Mouse (Mus musculus): ENCODE measurements at regions not wholly inside any gene's neighbourhood (a gene's known extent, or its start where the extent isn't known, plus 50 kb on each side); places are given as distances from the start of the nearest gene placed in this dataset.
A peak's percentile ranks its signal among the peaks of the same experiment; 100 is the strongest.

- DNase-seq (ENCODE audit: low spot score in 2 of 2), result no peak
These were observed 72.0 kb upstream of the Col5a2 start for GRCm38 (mm10) chr1:45575131-45575530.

DNA sequence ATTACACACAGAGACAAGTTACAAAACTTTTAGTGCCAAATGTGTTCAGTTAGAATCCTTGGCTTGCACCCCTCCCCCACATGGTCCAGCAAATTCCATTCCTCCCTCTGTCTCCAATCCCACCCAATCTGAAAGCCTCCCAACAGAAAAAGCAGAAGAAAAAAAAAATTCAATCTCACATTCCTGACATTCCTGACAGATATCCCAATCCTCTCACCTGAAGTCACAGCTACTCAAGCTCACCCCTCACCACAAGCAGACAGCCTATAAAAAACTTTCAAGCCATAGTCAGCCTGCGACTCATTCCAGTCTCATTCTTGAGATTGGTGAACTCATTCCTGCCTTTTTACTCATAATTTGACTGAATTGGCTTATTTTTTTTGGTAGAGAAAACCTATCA lies 77.4 kb upstream of the Col5a2 start:
- no peak for DNase-seq (ENCODE audit: low spot score in 2 of 2)

- peak in 1 of 2 experiments; percentile 25 for DNase-seq (ENCODE audit: low spot score in 2 of 2)
These were observed 84.4 kb upstream of the Col5a2 start for GRCm38 (mm10) chr1:45587351-45588025.

DNA sequence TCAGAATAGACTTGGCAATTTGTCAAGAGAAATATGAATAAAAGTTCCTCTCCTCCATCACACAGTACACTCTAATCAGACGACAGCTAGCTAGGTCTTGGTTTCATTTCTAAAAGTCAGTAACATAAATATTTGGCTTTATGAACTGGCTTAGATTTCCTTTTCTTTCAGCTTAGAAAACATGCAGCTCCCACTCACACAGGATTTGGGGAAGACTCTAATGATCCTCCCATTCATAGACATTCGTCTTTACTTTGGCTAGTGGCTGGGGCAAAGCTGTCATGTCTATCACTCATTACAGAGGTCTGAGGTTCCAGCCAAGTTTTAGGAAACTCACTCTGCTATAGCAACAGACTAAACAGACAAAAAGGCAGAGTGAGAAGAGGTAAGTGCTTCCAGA lies 94.2 kb upstream of the Col5a2 start:
- no peak for DNase-seq (ENCODE audit: low spot score in 2 of 2)

GRCm38 (mm10) chr1:45599421-45599820 lies 96.3 kb upstream of the Col5a2 start:
- DNase-seq (ENCODE audit: low spot score in 2 of 2), result no peak

- DNase-seq (ENCODE audit: low spot score in 2 of 2), result no peak
These were observed 96.9 kb upstream of the Col5a2 start for GRCm38 (mm10) chr1:45600011-45600410.

- DNase-seq (ENCODE audit: low spot score in 2 of 2), result no peak
These were observed 102.5 kb upstream of the Col5a2 start for GRCm38 (mm10) chr1:45605571-45605970.

- DNase-seq (ENCODE audit: low spot score in 2 of 2), result no peak
These were observed 105.2 kb upstream of the Col5a2 start for GRCm38 (mm10) chr1:45608316-45608715.

DNA sequence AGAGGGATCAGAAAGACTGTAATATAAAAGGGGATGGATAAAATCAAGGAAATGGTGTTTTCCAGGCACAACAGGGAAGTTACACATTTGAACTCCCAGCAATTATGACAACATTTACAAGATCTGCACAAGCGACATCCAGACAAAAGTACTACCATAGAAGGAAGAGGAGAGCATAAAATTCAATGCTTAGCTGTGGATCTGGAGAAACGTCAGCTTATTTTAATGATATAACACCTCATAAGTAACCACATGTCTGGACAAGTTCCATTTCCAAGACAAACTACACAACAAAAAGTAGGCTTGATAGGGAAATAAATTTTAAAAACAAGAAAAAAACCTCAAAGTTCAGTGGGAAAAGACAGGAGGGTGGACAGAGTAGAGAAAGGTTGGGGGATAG lies 115.9 kb upstream of the Col5a2 start:
- no peak for DNase-seq (ENCODE audit: low spot score in 2 of 2)

GRCm38 (mm10) chr1:45625921-45626320 lies 122.8 kb upstream of the Col5a2 start:
- DNase-seq (ENCODE audit: low spot score in 2 of 2), result no peak

- DNase-seq (ENCODE audit: low spot score in 2 of 2), result no peak
These were observed 123.7 kb upstream of the Col5a2 start for GRCm38 (mm10) chr1:45626733-45627132.

DNA sequence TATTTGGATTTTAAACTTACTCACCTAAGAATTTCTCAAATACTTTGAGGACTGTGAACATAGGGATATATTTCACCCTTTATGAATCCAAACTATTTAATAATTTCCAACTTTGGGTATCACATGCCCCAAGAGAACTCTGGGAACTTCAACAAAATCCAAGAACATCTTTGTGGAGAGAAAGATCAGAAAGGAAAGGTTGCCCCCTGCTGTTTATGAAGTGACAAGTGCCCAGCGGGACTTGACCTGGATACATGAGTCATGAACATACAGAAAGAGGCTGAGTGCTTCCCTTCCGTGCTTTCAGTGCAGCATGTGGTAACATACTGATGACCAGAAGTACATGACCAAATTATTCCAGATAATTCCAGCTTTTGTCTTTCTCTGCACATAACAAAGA lies 124.8 kb upstream of the Col5a2 start:
- DNase-seq (ENCODE audit: low spot score in 2 of 2), result peak; percentile 10 to 21

- no peak for DNase-seq (ENCODE audit: low spot score in 2 of 2)
These were observed 144.2 kb upstream of the Col5a2 start for GRCm38 (mm10) chr1:45647301-45647700.

DNA sequence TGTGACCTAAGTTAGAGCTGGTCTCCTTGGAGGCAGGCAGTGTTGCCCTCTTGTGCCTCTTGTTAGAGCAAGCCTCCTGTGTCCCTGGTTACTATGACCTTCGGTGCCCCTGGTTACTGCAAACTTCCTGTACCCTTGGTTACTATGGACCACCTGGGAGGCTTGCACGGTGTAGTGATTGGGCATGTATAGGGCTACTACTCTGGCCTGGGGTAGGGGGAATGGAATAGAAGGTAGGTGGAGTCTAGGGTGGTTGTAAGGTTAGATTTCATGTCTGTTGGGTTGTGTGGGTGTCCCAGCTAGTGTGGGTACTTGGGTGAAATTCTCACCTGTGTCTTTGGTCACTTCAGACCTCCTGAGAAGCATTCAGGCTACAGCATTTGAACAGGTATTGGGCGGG lies 141.7 kb upstream of the Wdr75 start:
- DNase-seq (ENCODE audit: low spot score in 2 of 2), result no peak

DNA sequence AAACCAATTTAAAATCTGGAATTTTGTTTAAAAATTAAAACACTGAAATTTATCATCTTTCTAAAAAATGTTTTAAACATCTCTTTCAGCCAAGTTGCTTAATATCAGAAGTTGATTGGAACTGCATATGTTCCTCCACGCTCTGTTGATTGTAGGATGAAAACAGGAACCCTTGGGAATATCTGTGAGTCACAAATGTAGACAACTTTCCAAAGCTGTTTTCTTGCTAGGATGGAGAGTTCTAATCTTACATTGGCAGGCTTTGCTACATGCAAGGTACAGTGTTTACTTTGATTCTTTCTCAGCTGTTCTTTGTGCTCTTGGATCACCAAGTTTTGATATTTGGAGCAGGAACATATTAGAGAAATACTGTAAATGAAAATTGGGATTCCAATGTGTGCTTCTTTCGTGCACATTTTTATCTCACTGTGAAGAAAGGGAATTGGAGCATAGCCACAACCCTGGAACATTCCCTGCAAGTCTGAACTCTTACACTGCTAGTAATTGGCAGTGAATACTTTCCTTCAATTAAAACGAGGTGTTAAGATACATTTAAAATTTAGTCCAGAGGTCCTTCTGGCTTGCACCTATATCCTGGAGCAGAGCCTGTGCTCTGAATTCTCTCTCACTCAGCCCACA lies 131.0 kb upstream of the Wdr75 start:
- DNase-seq (ENCODE audit: low spot score in 2 of 2), result no peak

DNA sequence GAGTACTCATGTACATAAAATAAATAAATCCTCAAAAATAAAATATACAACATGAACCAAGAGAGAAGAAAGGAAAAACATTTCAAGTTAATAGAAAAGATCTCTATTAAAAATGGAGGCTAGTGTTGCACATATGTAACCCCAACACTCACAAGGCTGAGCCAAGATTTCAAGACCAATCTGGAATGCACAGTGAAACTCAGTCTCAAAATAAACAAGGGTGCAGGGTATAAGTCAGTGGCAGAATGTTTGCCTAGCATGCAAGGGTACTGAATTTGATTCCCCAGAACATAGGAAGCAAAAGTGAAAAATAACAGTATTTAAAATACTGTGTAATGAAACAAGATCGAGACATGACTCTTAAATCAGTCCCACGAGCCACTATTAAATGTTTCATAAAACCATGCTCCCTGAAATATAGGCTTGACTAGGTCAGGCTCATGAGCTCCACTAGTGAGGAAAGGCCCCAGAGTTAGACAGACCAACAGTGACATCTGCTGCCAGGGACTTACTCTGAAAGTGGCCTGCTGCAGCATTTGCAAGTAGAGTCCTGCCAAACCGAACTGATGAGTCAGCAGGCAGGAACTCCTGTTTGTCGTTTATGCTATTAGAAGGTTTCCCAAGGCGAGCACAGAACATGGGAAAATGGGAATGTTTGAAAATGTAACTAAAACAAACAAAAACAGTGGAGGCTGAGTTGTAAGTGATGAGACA lies 122.4 kb upstream of the Wdr75 start:
- DNase-seq (ENCODE audit: low spot score in 2 of 2), result peak; percentile 22 to 29

- no peak for DNase-seq (ENCODE audit: low spot score in 2 of 2)
These were observed 119.1 kb upstream of the Wdr75 start for GRCm38 (mm10) chr1:45675771-45676439.

DNA sequence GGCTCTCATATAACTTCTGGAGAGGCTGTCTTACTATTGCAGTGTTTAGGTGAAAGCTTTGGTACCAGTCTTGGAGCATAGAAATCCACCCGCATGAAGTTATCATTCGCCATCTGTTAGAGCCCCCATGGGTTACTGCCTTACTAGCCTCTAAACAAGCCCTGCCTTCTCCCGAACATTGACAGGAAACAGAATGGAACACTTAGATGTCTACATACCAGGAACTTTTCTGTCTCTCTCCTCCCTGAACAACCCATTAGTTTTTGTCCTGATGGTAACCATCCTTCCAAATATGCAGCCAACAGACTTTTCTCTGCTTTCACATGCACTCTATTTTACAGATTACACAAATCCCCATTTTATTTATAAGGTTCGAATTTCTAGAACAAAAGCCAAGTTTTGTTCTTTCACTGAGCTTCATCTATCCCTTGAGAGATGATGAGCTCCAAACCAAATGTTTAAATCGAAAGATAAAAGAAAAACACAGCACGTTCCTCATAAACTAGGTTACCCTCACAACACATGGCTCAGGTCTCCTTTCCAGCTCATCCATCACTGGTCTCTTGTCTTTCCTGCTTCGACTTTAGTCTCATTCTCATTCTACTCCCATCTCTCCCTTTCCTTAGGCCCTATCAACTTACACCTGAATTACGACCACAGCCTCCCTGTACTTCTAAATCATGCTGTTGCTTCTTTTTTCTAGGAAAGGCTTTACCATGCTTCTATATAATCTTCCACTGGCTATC lies 114.8 kb upstream of the Wdr75 start:
- DNase-seq (ENCODE audit: low spot score in 2 of 2), result no peak

DNA sequence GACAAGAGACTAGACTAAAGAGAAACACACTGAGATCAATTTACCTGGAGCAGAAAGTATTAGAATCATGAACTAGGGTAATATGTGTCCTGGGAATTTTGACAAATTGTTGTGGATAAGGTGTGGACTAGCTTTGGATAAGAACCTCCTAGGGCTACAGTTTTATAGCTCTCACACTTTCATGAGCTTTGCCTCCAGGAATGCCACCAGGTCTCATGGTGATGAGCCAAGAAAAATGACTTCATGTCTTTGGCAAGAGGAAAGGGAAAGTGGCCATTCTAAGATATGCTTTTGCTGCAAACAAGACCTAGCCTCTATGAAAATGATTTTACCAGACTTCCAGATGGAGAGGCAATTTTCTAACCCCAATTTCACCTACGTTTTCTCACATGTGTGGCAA lies 94.1 kb upstream of the Wdr75 start:
- DNase-seq (ENCODE audit: low spot score in 2 of 2), result no peak

- no peak for DNase-seq (ENCODE audit: low spot score in 2 of 2)
These were observed 93.5 kb upstream of the Wdr75 start for GRCm38 (mm10) chr1:45701516-45701915.

- DNase-seq (ENCODE audit: low spot score in 2 of 2), result no peak
These were observed 71.6 kb upstream of the Wdr75 start for GRCm38 (mm10) chr1:45723369-45723768.
